Mouse (Mus musculus): Measurements from ENCODE around the gene Kif23.

The Kif23 gene

GRCm38 (mm10) chr9:61947402-61948346 is 1.1 kb upstream of the Kif23 start:
- DNase-seq (ENCODE audit: extremely low read depth, insufficient read length, low spot score): peak; percentile 51

GRCm38 (mm10) chr9:61945973-61946611 is 482 bp downstream of the Kif23 start:
- DNase-seq (ENCODE audit: extremely low read depth, insufficient read length, low spot score): no peak

GRCm38 (mm10) chr9:61941054-61941453 is 5.5 kb downstream of the Kif23 start:
- no peak for DNase-seq (ENCODE audit: extremely low read depth, insufficient read length, low spot score)

GRCm38 (mm10) chr9:61933333-61933732 is 13.2 kb downstream of the Kif23 start:
- no peak for DNase-seq (ENCODE audit: extremely low read depth, insufficient read length, low spot score)

- DNase-seq (ENCODE audit: extremely low read depth, insufficient read length, low spot score): no peak
Observed at GRCm38 (mm10) chr9:61932009-61932408, 14.6 kb downstream of the Kif23 start.

GRCm38 (mm10) chr9:61925086-61925660 is 21.4 kb downstream of the Kif23 start:
- no peak for DNase-seq (ENCODE audit: extremely low read depth, insufficient read length, low spot score)

- no peak for DNase-seq (ENCODE audit: extremely low read depth, insufficient read length, low spot score)
Observed at GRCm38 (mm10) chr9:61920331-61920730, 26.2 kb downstream of the Kif23 start.

- no peak for DNase-seq (ENCODE audit: extremely low read depth, insufficient read length, low spot score)
Observed at GRCm38 (mm10) chr9:61919464-61919863, 27.1 kb downstream of the Kif23 start.

- DNase-seq (ENCODE audit: extremely low read depth, insufficient read length, low spot score): no peak
Observed at GRCm38 (mm10) chr9:61917436-61917835, 29.1 kb downstream of the Kif23 start.

- DNase-seq (ENCODE audit: extremely low read depth, insufficient read length, low spot score): no peak
Observed at GRCm38 (mm10) chr9:61916986-61917385, 29.6 kb downstream of the Kif23 start.

GRCm38 (mm10) chr9:61915393-61916005 is 31.1 kb downstream of the Kif23 start:
- DNase-seq (ENCODE audit: extremely low read depth, insufficient read length, low spot score): no peak

- no peak for DNase-seq (ENCODE audit: extremely low read depth, insufficient read length, low spot score)
Observed at GRCm38 (mm10) chr9:61914917-61915300, 31.7 kb downstream of the Kif23 start.

- DNase-seq (ENCODE audit: extremely low read depth, insufficient read length, low spot score): peak; percentile 93
Observed at GRCm38 (mm10) chr9:61914203-61914916, 32.2 kb downstream of the Kif23 start, which contains the start of gene Rplp1. Gene Rplp1, minus strand, starts transcription at chr9:61914542.

- peak; percentile 18 for DNase-seq (ENCODE audit: extremely low read depth, insufficient read length, low spot score)
Observed at GRCm38 (mm10) chr9:61911300-61912128, 35.1 kb downstream of the Kif23 start.

GRCm38 (mm10) chr9:61910526-61911256 is 35.9 kb downstream of the Kif23 start:
- DNase-seq (ENCODE audit: extremely low read depth, insufficient read length, low spot score): peak; percentile 60

- DNase-seq (ENCODE audit: extremely low read depth, insufficient read length, low spot score): no peak
Observed at GRCm38 (mm10) chr9:61909633-61910032, 36.9 kb downstream of the Kif23 start.

GRCm38 (mm10) chr9:61908832-61909407 is 37.7 kb downstream of the Kif23 start:
- peak; percentile 14 for DNase-seq (ENCODE audit: extremely low read depth, insufficient read length, low spot score)

- DNase-seq (ENCODE audit: extremely low read depth, insufficient read length, low spot score): no peak
Observed at GRCm38 (mm10) chr9:61908341-61908740, 38.2 kb downstream of the Kif23 start.
